Mouse (Mus musculus) intestine, embryonic 16.5 days (tissue): ENCODE data around the gene Khdrbs2. TPM values are rescaled to one million over a fixed set of nuclear protein-coding genes. Genes with fewer than 3 reads are reported as not detected.

ENCODE experiments used
- ATAC-seq: fragments of 200-750 bp; cut with Nextera tagmentation; 2 replicates; pipeline ENCODE4 v1.8.0; 2017; ENCODE audit warnings: moderate TSS enrichment, moderate library complexity
- H3K27ac ChIP-seq: fragments of 300-500 bp; sonication (generic); 2 replicates; pipeline ENCODE4 v1.5.1; 2014; ENCODE audit warnings: mild to moderate bottlenecking, low read length
- H3K27me3 ChIP-seq: fragments of 300-500 bp; sonication (generic); replicated peaks from 2 replicates; pipeline ENCODE4 v1.6.1; 2014; ENCODE audit warnings: low read length, control low read depth, mixed read lengths; ENCODE audit not compliant: control insufficient read depth, insufficient read depth
- H3K36me3 ChIP-seq: fragments of 300-500 bp; sonication (generic); 2 replicates; pipeline ENCODE4 v1.6.1; 2014; ENCODE audit warnings: low read length, control low read depth; ENCODE audit not compliant: control insufficient read depth, insufficient read depth
- H3K4me1 ChIP-seq: fragments of 300-500 bp; sonication (generic); 2 replicates; pipeline ENCODE4 v1.6.1; 2014; ENCODE audit warnings: low read length, control low read depth, mixed read lengths; ENCODE audit not compliant: control insufficient read depth, insufficient read depth
- H3K4me2 ChIP-seq: fragments of 300-500 bp; sonication (generic); 2 replicates; pipeline ENCODE4 v1.6.1; 2014; ENCODE audit warnings: low read depth, low read length, control low read depth
- H3K4me3 ChIP-seq: fragments of 300-500 bp; sonication (generic); 2 replicates; pipeline ENCODE4 v1.5.1; 2014; ENCODE audit warnings: mild to moderate bottlenecking, low read length
- H3K9ac ChIP-seq: fragments of 300-500 bp; sonication (generic); 2 replicates; pipeline ENCODE4 v1.6.1; 2014; ENCODE audit warnings: low read depth, low read length
- H3K9me3 ChIP-seq: fragments of 300-500 bp; sonication (generic); 2 replicates; pipeline ENCODE4 v1.6.1; 2016; ENCODE audit warnings: low read length, control low read depth; ENCODE audit not compliant: control insufficient read depth
- WGBS: fragments of 180-500 bp; shearing (Covaris S2); extraction: QIAGEN DNeasy Blood & Tissue Kit; methylation state at CpG from one replicate; pipeline ENCODE4 v1.1.7; 2014; 5-methylcytosine and 5-hydroxymethylcytosine counted together
- polyA plus RNA-seq: library from polyadenylated mRNA; unstranded; fragments of >200 nt; fragmentation: Nextera tagmentation; extraction: Ambion mirVana; gene quantifications from 2 replicates; pipeline ENCODE4 v1.2.1, GENCODE M21; 2015

Khdrbs2 gene
- polyA plus RNA-seq, 1 experiment from 2014 or later, result 3.1 TPM

- H3K4me1 ChIP-seq, result no peaks in the 10 kb centered on the region
- H3K9ac ChIP-seq, result no peak overlapping the region
- no peaks in the 10 kb centered on the region for H3K36me3 ChIP-seq
- H3K9me3 ChIP-seq, result no peaks in the 10 kb centered on the region
- no peak overlapping the region for H3K27ac ChIP-seq
- no peak overlapping the region for H3K4me2 ChIP-seq
- ATAC-seq, result no peak
- no peak overlapping the region for H3K4me3 ChIP-seq
- 62% methylated on average over 5 of the region's 5 CpGs for WGBS
- no peaks in the 10 kb centered on the region for H3K27me3 ChIP-seq
Observed at GRCm38 (mm10) chr1:32301391-32301790, 128.9 kb downstream of the Khdrbs2 start.

- Histone ChIP-seq H3K9ac (no peak overlapping the region), H3K4me3 (no peak overlapping the region), H3K4me1 (no peaks in the 10 kb centered on the region), H3K9me3 (no peaks in the 10 kb centered on the region), H3K27me3 (no peaks in the 10 kb centered on the region), H3K27ac (no peak overlapping the region), H3K4me2 (no peak overlapping the region), H3K36me3 (no peaks in the 10 kb centered on the region)
- no peak for ATAC-seq
- WGBS, result 72% methylated on average over 3 of the region's 3 CpGs
Observed at GRCm38 (mm10) chr1:32309074-32309473, 136.6 kb downstream of the Khdrbs2 start.

GRCm38 (mm10) chr1:32309637-32310036 lies 137.1 kb downstream of the Khdrbs2 start:
- Histone ChIP-seq H3K4me1 (no peaks in the 10 kb centered on the region), H3K4me3 (no peak overlapping the region), H3K27ac (no peak overlapping the region), H3K9ac (no peak overlapping the region), H3K4me2 (no peak overlapping the region), H3K36me3 (no peaks in the 10 kb centered on the region), H3K27me3 (no peaks in the 10 kb centered on the region), H3K9me3 (no peaks in the 10 kb centered on the region)
- ATAC-seq, result no peak

- no peak overlapping the region for H3K27ac ChIP-seq
- WGBS, result 89% methylated on average over 1 of the region's 1 CpGs
- no peak for ATAC-seq
Observed at GRCm38 (mm10) chr1:32339108-32339507, 166.6 kb downstream of the Khdrbs2 start.

GRCm38 (mm10) chr1:32347538-32347937 lies 175.0 kb downstream of the Khdrbs2 start:
- Histone ChIP-seq H3K36me3 (no peaks in the 10 kb centered on the region), H3K27me3 (no peaks in the 10 kb centered on the region), H3K4me2 (no peak overlapping the region), H3K9me3 (no peaks in the 10 kb centered on the region), H3K4me1 (no peaks in the 10 kb centered on the region), H3K9ac (no peak overlapping the region), H3K4me3 (no peak overlapping the region), H3K27ac (no peak overlapping the region)
- no peak for ATAC-seq
- WGBS, result 76% methylated on average over 2 of the region's 2 CpGs

More at GRCm38 (mm10) chr1:32339108-32339507, 166.6 kb downstream of the Khdrbs2 start:
- Histone ChIP-seq H3K4me3 (no peak overlapping the region), H3K4me1 (no peaks in the 10 kb centered on the region), H3K36me3 (no peaks in the 10 kb centered on the region), H3K27me3 (no peaks in the 10 kb centered on the region), H3K4me2 (no peak overlapping the region), H3K9me3 (no peaks in the 10 kb centered on the region), H3K9ac (no peak overlapping the region)

GRCm38 (mm10) chr1:32352076-32352475 lies 179.6 kb downstream of the Khdrbs2 start:
- no peaks in the 10 kb centered on the region for H3K4me1 ChIP-seq
- ATAC-seq, result no peak
- no peaks in the 10 kb centered on the region for H3K9me3 ChIP-seq
- no peaks in the 10 kb centered on the region for H3K36me3 ChIP-seq
- H3K4me2 ChIP-seq, result no peak overlapping the region
- H3K4me3 ChIP-seq, result no peak overlapping the region
- WGBS, result 73% methylated on average over 1 of the region's 1 CpGs
- no peaks in the 10 kb centered on the region for H3K27me3 ChIP-seq
- H3K9ac ChIP-seq, result no peak overlapping the region
- no peak overlapping the region for H3K27ac ChIP-seq

GRCm38 (mm10) chr1:32363539-32363938 lies 191.0 kb downstream of the Khdrbs2 start:
- 67% methylated on average over 2 of the region's 2 CpGs for WGBS
- ATAC-seq, result no peak

GRCm38 (mm10) chr1:32397553-32397952 lies 225.0 kb downstream of the Khdrbs2 start:
- no peak for ATAC-seq

More at GRCm38 (mm10) chr1:32363539-32363938, 191.0 kb downstream of the Khdrbs2 start:
- no peak overlapping the region for H3K27ac ChIP-seq
- no peak overlapping the region for H3K4me3 ChIP-seq
- H3K4me2 ChIP-seq, result no peak overlapping the region
- no peaks in the 10 kb centered on the region for H3K4me1 ChIP-seq
- no peaks in the 10 kb centered on the region for H3K9me3 ChIP-seq
- no peaks in the 10 kb centered on the region for H3K36me3 ChIP-seq
- H3K27me3 ChIP-seq, result no peaks in the 10 kb centered on the region
- H3K9ac ChIP-seq, result no peak overlapping the region

GRCm38 (mm10) chr1:32407651-32408050 lies 235.1 kb downstream of the Khdrbs2 start:
- WGBS, result 45% methylated on average over 2 of the region's 2 CpGs

More at GRCm38 (mm10) chr1:32397553-32397952, 225.0 kb downstream of the Khdrbs2 start:
- H3K36me3 ChIP-seq, result no peaks in the 10 kb centered on the region
- no peak overlapping the region for H3K27ac ChIP-seq
- no peak overlapping the region for H3K9ac ChIP-seq
- no peaks in the 10 kb centered on the region for H3K27me3 ChIP-seq
- no peaks in the 10 kb centered on the region for H3K4me1 ChIP-seq
- 80% methylated on average over 6 of the region's 6 CpGs for WGBS
- H3K9me3 ChIP-seq, result no peaks in the 10 kb centered on the region
- H3K4me2 ChIP-seq, result no peak overlapping the region
- no peak overlapping the region for H3K4me3 ChIP-seq

GRCm38 (mm10) chr1:32428410-32428809 lies 255.9 kb downstream of the Khdrbs2 start:
- H3K27me3 ChIP-seq, result no peaks in the 10 kb centered on the region
- H3K36me3 ChIP-seq, result no peaks in the 10 kb centered on the region
- no peak overlapping the region for H3K9ac ChIP-seq
- H3K4me2 ChIP-seq, result no peak overlapping the region
- no peak overlapping the region for H3K4me3 ChIP-seq
- no peaks in the 10 kb centered on the region for H3K9me3 ChIP-seq
- no peaks in the 10 kb centered on the region for H3K4me1 ChIP-seq
- no peak for ATAC-seq
- WGBS, result 57% methylated on average over 1 of the region's 1 CpGs
- no peak overlapping the region for H3K27ac ChIP-seq

More at GRCm38 (mm10) chr1:32407651-32408050, 235.1 kb downstream of the Khdrbs2 start:
- no peaks in the 10 kb centered on the region for H3K9me3 ChIP-seq
- no peaks in the 10 kb centered on the region for H3K36me3 ChIP-seq
- ATAC-seq, result no peak
- no peaks in the 10 kb centered on the region for H3K4me1 ChIP-seq
- H3K4me3 ChIP-seq, result no peak overlapping the region
- no peak overlapping the region for H3K4me2 ChIP-seq
- H3K27ac ChIP-seq, result no peak overlapping the region
- H3K9ac ChIP-seq, result no peak overlapping the region
- no peaks in the 10 kb centered on the region for H3K27me3 ChIP-seq
